Mouse (Mus musculus) bone marrow, adult 2 months (tissue): ENCODE results near the gene Mmp15.

Experiments
- CTCF ChIP-seq: fragments of 200-500 bp; IDR thresholded peaks from 2 replicates; pipeline ENCODE4 v1.5.1; 2011; ENCODE audit warnings: low read length, control low read depth; ENCODE audit not compliant: control insufficient read depth, insufficient read depth
- POLR2A ChIP-seq: fragments of 200-500 bp; IDR thresholded peaks from 2 replicates; pipeline ENCODE4 v1.6.1; 2011; ENCODE audit warnings: low read depth, mild to moderate bottlenecking, control low read depth, low read length, borderline replicate concordance; ENCODE audit not compliant: control insufficient read depth

GRCm38 (mm10) chr8:95387221-95387620 is 35.2 kb downstream of the Mmp15 start:
- TF ChIP-seq CTCF (no peak), POLR2A (no peak)
